Mouse (Mus musculus) embryonic fibroblast, embryonic 13.5 days (primary cell): ENCODE data around the gene Colq. TPM values are rescaled to one million over a fixed set of nuclear protein-coding genes. Genes with fewer than 3 reads are reported as not detected.
"Not testable (repeated sequence)": the region's sequence is repeated elsewhere in the genome, so short reads cannot be mapped to it uniquely, and the experiment has no call there.

ENCODE experiments used
- H3K27ac ChIP-seq: 2 replicates; pipeline ENCODE4 v1.5.1; 2012; ENCODE audit warnings: low read length, control low read depth, inconsistent platforms; ENCODE audit not compliant: insufficient read depth
- H3K4me1 ChIP-seq: 2 replicates; pipeline ENCODE4 v1.6.1; 2011; ENCODE audit warnings: low read length; ENCODE audit not compliant: control insufficient read depth, insufficient read depth
- H3K4me3 ChIP-seq: 2 replicates; pipeline ENCODE4 v1.5.1; 2011; ENCODE audit warnings: mild to moderate bottlenecking, control low read depth, low read length; ENCODE audit not compliant: insufficient read depth
- CTCF ChIP-seq: IDR thresholded peaks from 2 replicates; pipeline ENCODE4 v1.5.1; 2011; ENCODE audit warnings: mild to moderate bottlenecking, control low read depth, low read length, moderate library complexity, borderline replicate concordance; ENCODE audit not compliant: insufficient read depth
- POLR2A ChIP-seq: IDR thresholded peaks from 2 replicates; pipeline ENCODE4 v1.6.1; 2011; ENCODE audit warnings: low read depth, mild to moderate bottlenecking, control low read depth, low read length, moderate library complexity
- polyA plus RNA-seq: library from polyadenylated mRNA; stranded (reverse); fragments of >200 nt; gene quantifications from 2 replicates; pipeline ENCODE4 v1.2.4, GENCODE M21; 2011; ENCODE audit warnings: low read depth; ENCODE audit not compliant: missing spikeins, insufficient read length

Colq gene
- polyA plus RNA-seq, 1 experiment: 0.42 TPM

DNA sequence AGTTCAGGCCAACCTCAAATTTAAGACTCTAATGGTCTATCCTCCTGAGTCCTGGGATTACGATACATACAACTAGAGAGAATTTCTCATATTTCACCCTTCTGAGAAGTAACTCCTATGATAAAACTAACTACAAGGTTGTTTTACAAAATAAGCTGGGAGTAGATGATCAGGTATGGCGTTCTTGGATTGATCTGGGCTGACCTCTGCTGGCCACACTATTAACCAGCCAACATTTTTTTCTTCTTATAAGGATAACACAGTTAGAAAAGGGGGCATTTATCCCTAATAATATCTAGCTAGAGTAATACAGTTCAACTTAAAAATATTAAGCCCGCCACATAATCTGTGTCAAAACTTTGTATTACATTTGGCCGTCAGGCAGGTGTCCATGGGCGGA, 13.8 kb upstream of the Colq start:
- no peaks in the 10 kb centered on the region for H3K4me1 ChIP-seq
- TF ChIP-seq CTCF (no peak), POLR2A (no peak)
- H3K27ac ChIP-seq: no peak overlapping the region
- no peak overlapping the region for H3K4me3 ChIP-seq

- not testable (repeated sequence) for H3K4me3 ChIP-seq, H3K4me1 ChIP-seq, H3K27ac ChIP-seq
Measured at GRCm38 (mm10) chr14:31602616-31602979, 11.5 kb upstream of the Colq start.

- Histone ChIP-seq H3K27ac (no peak overlapping the region), H3K4me3 (no peak overlapping the region), H3K4me1 (no peaks in the 10 kb centered on the region)
- no peak for TF ChIP-seq POLR2A
- TF ChIP-seq CTCF: no peak
Measured at GRCm38 (mm10) chr14:31601908-31602615, 10.9 kb upstream of the Colq start.

DNA sequence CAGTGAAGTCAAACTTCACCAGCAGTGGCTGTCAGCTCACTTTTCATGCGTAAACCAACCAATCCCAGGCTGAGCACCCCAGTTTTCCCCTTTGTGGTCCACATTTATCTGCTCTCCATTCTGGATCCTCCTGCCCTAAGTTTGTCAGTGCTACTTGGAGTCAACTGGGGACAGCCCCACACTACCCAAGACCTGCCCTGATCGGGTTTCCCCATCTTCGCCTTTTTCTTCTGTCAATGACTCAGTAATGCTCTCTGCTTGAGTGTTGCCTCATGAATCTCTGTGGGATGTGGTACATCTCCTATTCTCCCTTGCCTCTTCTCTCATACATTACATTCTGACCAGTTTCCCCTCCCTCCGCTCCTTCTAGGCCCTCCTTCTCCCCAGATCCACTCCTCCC, 6.3 kb upstream of the Colq start:
- TF ChIP-seq CTCF (no peak), POLR2A (no peak)
- no peak overlapping the region for H3K4me3 ChIP-seq
- no peak overlapping the region for H3K27ac ChIP-seq
- no peaks in the 10 kb centered on the region for H3K4me1 ChIP-seq

DNA sequence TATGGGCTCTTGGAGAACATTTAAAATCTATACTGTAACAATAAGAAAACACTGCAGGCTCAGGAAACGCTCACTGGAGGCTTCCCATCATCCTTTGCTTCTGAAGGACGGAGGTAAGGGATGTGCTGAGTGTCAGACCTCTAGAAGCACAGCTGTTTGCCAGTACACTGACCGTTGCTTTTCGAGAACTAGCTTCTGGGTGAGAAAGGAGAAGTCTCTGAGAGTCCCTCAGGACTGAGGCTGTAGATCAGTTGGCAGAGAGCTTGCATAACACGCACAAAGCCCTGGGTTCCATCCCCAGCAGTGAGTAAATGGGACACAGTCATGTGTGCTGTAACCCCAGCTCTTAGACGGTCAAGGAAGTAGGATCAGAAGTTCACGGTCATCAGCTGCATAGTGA, 5.3 kb upstream of the Colq start:
- no peaks in the 10 kb centered on the region for H3K4me1 ChIP-seq
- no peak for TF ChIP-seq CTCF
- no peak for TF ChIP-seq POLR2A
- no peak overlapping the region for H3K27ac ChIP-seq
- no peak overlapping the region for H3K4me3 ChIP-seq

DNA sequence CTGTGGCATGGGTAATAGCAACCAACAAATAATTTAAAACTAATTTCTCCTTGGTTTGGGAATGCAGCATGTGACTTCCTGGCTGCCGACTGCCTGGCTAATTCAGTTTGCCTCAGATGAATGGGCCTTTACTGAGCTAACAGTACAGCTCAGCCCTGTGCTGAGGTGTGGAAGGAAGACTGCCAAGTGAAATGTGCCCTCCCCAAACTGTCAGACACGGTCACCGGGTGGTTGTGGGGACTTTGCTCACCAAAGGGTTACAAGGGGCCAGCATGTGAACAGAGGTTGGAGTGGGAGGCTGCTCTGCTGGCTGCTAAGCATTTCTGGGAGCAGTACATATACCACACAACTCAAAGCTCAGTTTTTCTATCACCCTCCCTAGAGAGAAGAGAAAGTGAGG, 3.5 kb upstream of the Colq start:
- H3K4me3 ChIP-seq: no peak overlapping the region
- TF ChIP-seq POLR2A: no peak
- no peak for TF ChIP-seq CTCF
- H3K27ac ChIP-seq: no peak overlapping the region
- H3K4me1 ChIP-seq: no peaks in the 10 kb centered on the region

DNA sequence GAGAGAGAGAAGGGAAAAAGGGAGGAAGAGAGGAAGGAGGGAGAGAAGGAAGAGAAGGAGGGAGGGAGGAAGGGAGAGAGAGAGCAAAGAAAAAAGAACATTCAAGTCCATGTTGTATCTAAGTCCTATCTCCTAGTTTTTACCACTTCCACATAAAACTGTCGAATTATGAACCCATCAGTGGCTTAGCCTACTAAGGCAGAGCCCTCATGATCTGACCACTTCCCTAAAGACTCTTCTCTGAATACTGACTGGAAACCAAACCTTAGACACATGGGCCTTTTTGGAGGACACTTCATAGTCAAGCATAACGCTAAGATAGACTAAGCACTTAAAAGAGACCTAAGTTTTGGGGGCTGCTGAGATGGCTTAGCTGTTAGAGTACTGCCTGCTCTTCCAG, 1.9 kb upstream of the Colq start:
- TF ChIP-seq CTCF (no peak), POLR2A (no peak)
- Histone ChIP-seq H3K4me3 (no peak overlapping the region), H3K4me1 (no peaks in the 10 kb centered on the region), H3K27ac (no peak overlapping the region)

- no peaks in the 10 kb centered on the region for H3K4me1 ChIP-seq
- no peak overlapping the region for H3K27ac ChIP-seq
- no peak overlapping the region for H3K4me3 ChIP-seq
- TF ChIP-seq POLR2A (no peak), CTCF (no peak)
Measured at GRCm38 (mm10) chr14:31586451-31586850, 4.7 kb downstream of the Colq start.

DNA sequence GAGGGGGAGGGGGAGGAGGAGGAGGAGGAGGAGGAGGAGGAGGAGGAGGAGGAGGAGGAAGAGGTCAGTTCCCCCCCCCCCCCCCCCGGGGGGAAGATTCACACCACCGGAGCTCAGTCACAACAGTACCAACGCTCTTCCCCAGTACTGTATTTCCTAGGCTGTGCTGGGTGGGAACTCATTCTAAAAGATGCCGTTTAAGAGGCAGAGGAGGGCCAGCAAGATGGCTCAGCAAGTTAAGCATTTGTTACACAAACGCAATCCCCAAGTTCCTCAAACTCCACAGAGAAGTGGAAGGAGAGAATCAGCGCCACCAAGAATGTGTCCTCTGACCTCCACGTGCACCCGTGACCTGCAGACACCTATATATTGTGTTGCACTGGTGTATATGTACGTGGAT, 8.1 kb downstream of the Colq start:
- no peak overlapping the region for H3K27ac ChIP-seq
- no peak overlapping the region for H3K4me3 ChIP-seq
- no peaks in the 10 kb centered on the region for H3K4me1 ChIP-seq
- TF ChIP-seq CTCF: no peak
- no peak for TF ChIP-seq POLR2A

GRCm38 (mm10) chr14:31577966-31578735, 13.0 kb downstream of the Colq start:
- no peaks in the 10 kb centered on the region for H3K4me1 ChIP-seq

More at GRCm38 (mm10) chr14:31577966-31578735, 13.0 kb downstream of the Colq start:
- TF ChIP-seq POLR2A (no peak), CTCF (no peak)
- no peak overlapping the region for H3K4me3 ChIP-seq
- H3K27ac ChIP-seq: no peak overlapping the region
